Mouse (Mus musculus) midbrain, embryonic 14.5 days (tissue): Measurements from ENCODE around the gene Hist1h2ae. TPM values are rescaled to one million over a fixed set of nuclear protein-coding genes. Genes with fewer than 3 reads are reported as not detected.
"Not testable (repeated sequence)": the region's sequence is repeated elsewhere in the genome, so short reads cannot be mapped to it uniquely, and the experiment has no call there.

Source experiments
- ATAC-seq: fragments of 200-750 bp; cut with Nextera tagmentation; 2 replicates; pipeline ENCODE4 v1.8.0; 2017; ENCODE audit warnings: moderate number of reproducible peaks, moderate library complexity; ENCODE audit not compliant: low FRiP score, low TSS enrichment
- DNase-seq: peaks from one replicate; pipeline ENCODE4 v3.0.0-alpha.2; 2015
- H3K27ac ChIP-seq: fragments of 300-500 bp; sonication (generic); replicated peaks from 2 replicates; pipeline ENCODE4 v1.5.1; 2014; ENCODE audit warnings: mild to moderate bottlenecking, low read depth, low read length, moderate library complexity
- H3K27me3 ChIP-seq: fragments of 300-500 bp; sonication (generic); 2 replicates; pipeline ENCODE4 v1.6.1; 2014; ENCODE audit warnings: low read length, control low read depth, mixed read lengths; ENCODE audit not compliant: control insufficient read depth, insufficient read depth
- H3K36me3 ChIP-seq: fragments of 300-500 bp; sonication (generic); 2 replicates; pipeline ENCODE4 v1.6.1; 2014; ENCODE audit warnings: low read length, control low read depth; ENCODE audit not compliant: control insufficient read depth, insufficient read depth
- H3K4me1 ChIP-seq: fragments of 300-500 bp; sonication (generic); 2 replicates; pipeline ENCODE4 v1.6.1; 2014; ENCODE audit warnings: mild to moderate bottlenecking, antibody characterized with exemption, low read length, control low read depth; ENCODE audit not compliant: control insufficient read depth, insufficient read depth
- H3K4me2 ChIP-seq: fragments of 300-500 bp; sonication (generic); 2 replicates; pipeline ENCODE4 v1.6.1; 2014; ENCODE audit warnings: mild to moderate bottlenecking, low read length, moderate library complexity
- H3K4me3 ChIP-seq: fragments of 300-500 bp; sonication (generic); replicated peaks from 2 replicates; pipeline ENCODE4 v1.5.1; 2014; ENCODE audit warnings: low read depth, low read length
- H3K9ac ChIP-seq: fragments of 300-500 bp; sonication (generic); replicated peaks from 2 replicates; pipeline ENCODE4 v1.6.1; 2014; ENCODE audit warnings: mild to moderate bottlenecking, low read length, moderate library complexity
- H3K9me3 ChIP-seq: fragments of 300-500 bp; sonication (generic); 2 replicates; pipeline ENCODE4 v1.6.1; 2016; ENCODE audit warnings: low read length, control low read depth, mixed read lengths; ENCODE audit not compliant: control insufficient read depth
- WGBS: fragments of 180-500 bp; shearing (Covaris S2); extraction: QIAGEN DNeasy Blood & Tissue Kit; methylation state at CpG from one replicate; pipeline ENCODE4 v1.1.7; 2014; 5-methylcytosine and 5-hydroxymethylcytosine counted together
- polyA plus RNA-seq: library from polyadenylated mRNA; unstranded; fragments of >200 nt; fragmentation: Nextera tagmentation; extraction: Ambion mirVana; gene quantifications from 2 replicates; pipeline ENCODE4 v1.2.1, GENCODE M21; 2014

Hist1h2ae gene
- polyA plus RNA-seq, 1 experiment from 2014 or later = 34.0 TPM

GRCm38 (mm10) chr13:23573034-23573897 lies 2.2 kb upstream of the Hist1h2ae start:
- not testable (repeated sequence) for H3K36me3 ChIP-seq, H3K9me3 ChIP-seq, DNase-seq, H3K9ac ChIP-seq, ATAC-seq, H3K27me3 ChIP-seq
- H3K4me1 ChIP-seq = peaks cover 35% of the 10 kb centered on the region
- H3K4me2 ChIP-seq = peak overlapping the region; percentile 59
- 0 out of 2 replicates have a peak overlapping the region, but pooled peaks have one; percentile 37 for H3K27ac ChIP-seq
- H3K4me3 ChIP-seq = peak overlapping the region; percentile 33
- 8% methylated on average over 17 of the region's 20 CpGs for WGBS

GRCm38 (mm10) chr13:23572218-23573033 lies 1.4 kb upstream of the Hist1h2ae start:
- peak overlapping the region; percentile 59 for H3K4me2 ChIP-seq
- H3K36me3 ChIP-seq = no peaks in the 10 kb centered on the region
- 38% methylated on average over 2 of the region's 2 CpGs for WGBS
- peak overlapping the region; percentile 33 for H3K4me3 ChIP-seq
- ATAC-seq = no peak
- H3K9me3 ChIP-seq = no peaks in the 10 kb centered on the region
- H3K4me1 ChIP-seq = peaks cover 35% of the 10 kb centered on the region
- peak overlapping the region; percentile 89 for H3K27ac ChIP-seq
- H3K27me3 ChIP-seq = no peaks in the 10 kb centered on the region
- DNase-seq = no peak
- peak overlapping the region; percentile 46; the same call in 1 of the 2 replicates for H3K9ac ChIP-seq

DNA sequence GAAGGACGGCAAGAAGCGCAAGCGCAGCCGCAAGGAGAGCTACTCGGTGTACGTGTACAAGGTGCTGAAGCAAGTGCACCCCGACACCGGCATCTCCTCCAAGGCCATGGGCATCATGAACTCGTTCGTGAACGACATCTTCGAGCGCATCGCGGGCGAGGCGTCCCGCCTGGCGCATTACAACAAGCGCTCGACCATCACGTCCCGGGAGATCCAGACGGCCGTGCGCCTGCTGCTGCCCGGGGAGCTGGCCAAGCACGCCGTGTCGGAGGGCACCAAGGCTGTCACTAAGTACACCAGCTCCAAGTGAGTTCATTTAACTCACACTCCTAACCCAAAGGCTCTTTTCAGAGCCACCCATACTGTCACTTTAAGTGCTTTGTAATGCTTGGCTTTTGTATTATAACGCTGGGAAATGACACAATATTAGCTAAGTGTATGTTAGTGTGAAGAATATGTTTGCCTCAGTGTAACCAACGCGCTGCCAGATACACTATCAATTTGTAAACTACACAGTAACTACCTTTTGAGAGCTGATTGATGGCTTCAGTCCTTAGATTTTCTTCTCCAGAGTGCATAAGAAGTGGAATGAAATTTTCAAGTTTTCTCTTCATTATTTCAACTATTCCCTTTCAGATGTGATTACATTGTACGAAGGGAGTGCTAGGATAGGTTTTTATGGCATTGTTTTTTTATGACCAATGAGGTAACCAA lies 641 bp upstream of the Hist1h2ae start:
- H3K36me3 ChIP-seq, ATAC-seq, H3K27me3 ChIP-seq, H3K9me3 ChIP-seq: not testable (repeated sequence)
- H3K4me2 ChIP-seq = peak overlapping the region; percentile 59
- peak overlapping the region; percentile 89 for H3K27ac ChIP-seq
- peak overlapping the region; percentile 33 for H3K4me3 ChIP-seq
- WGBS = under 1% methylated on average over 12 of the region's 34 CpGs
- peaks cover 28% of the 10 kb centered on the region for H3K4me1 ChIP-seq
- DNase-seq = peak; percentile 40
- peak overlapping the region; percentile 46 for H3K9ac ChIP-seq

GRCm38 (mm10) chr13:23570261-23571021 lies 579 bp downstream of the Hist1h2ae start:
- ATAC-seq (peak; percentile 12), DNase-seq (peak; percentile 40)
- H3K9ac ChIP-seq = peak overlapping the region; percentile 41; the same call in 1 of the 2 replicates
- not testable (repeated sequence) for H3K9me3 ChIP-seq, H3K36me3 ChIP-seq, H3K27me3 ChIP-seq
- under 1% methylated on average over 20 of the region's 41 CpGs for WGBS
- H3K4me2 ChIP-seq = peak overlapping the region; percentile 59
- peak overlapping the region; percentile 89 for H3K27ac ChIP-seq
- H3K4me3 ChIP-seq = peak overlapping the region; percentile 33
- H3K4me1 ChIP-seq = peaks cover 22% of the 10 kb centered on the region

GRCm38 (mm10) chr13:23564482-23564881 lies 6.5 kb downstream of the Hist1h2ae start:
- Histone ChIP-seq H3K9me3 (no peaks in the 10 kb centered on the region), H3K27me3 (no peaks in the 10 kb centered on the region), H3K4me1 (peaks cover 5% of the 10 kb centered on the region; the same call in 1 of the 2 replicates), H3K4me3 (no peak overlapping the region), H3K36me3 (no peaks in the 10 kb centered on the region), H3K27ac (no peak overlapping the region), H3K4me2 (no peak overlapping the region), H3K9ac (no peak overlapping the region)
- no peak for DNase-seq
- no peak for ATAC-seq
- WGBS = 86% methylated on average over 2 of the region's 2 CpGs

DNA sequence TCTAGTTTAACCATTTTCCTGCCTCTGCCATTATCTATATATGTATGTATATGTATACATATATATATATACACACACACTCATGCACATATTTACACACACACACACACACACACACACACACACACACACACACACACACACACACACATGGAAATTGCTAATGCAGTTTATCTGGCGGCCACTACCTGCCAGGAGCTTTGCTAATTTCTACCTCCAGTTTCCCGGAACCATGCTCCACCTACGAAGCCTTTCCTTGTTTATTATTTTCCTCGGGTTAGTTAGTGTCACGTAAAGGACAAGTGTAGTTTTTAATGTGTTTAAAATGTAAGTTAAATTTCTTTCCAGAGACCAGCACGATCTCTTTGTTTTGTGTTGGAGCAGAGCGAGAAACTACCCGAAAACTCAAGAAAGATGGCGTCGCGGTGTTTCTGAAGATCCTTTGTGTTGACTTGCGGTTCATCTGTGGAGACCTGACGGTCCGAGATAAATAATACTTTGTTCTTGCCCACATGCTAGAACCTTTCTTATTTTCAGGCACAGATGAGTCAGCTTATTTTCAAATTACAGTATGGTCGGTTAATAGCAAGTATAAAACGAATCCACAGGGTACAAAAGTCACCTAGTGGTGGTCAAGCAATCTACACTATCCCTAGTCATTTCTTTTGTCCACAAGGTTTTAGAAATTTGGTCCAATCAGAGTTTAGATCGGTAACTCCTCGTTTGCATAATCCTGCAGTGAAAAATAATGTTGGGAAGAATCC lies 8.1 kb downstream of the Hist1h2ae start:
- peak; percentile 70 for ATAC-seq
- WGBS = 2% methylated on average over 18 of the region's 18 CpGs
- H3K9me3 ChIP-seq = no peaks in the 10 kb centered on the region
- DNase-seq = peak; percentile 86
- peak overlapping the region; percentile 37 for H3K4me3 ChIP-seq
- H3K4me1 ChIP-seq = peaks cover 5% of the 10 kb centered on the region; the same call in 1 of the 2 replicates
- H3K36me3 ChIP-seq = no peaks in the 10 kb centered on the region
- H3K27ac ChIP-seq = peak overlapping the region; percentile 97
- H3K9ac ChIP-seq = peak overlapping the region; percentile 59
- H3K27me3 ChIP-seq = no peaks in the 10 kb centered on the region
- H3K4me2 ChIP-seq = peak overlapping the region; percentile 75

GRCm38 (mm10) chr13:23561883-23562659 lies 8.9 kb downstream of the Hist1h2ae start, which contains the start of gene Hist1h3e:
Hist1h3e (minus strand) TSS chr13:23562369.
- H3K9me3 ChIP-seq, H3K36me3 ChIP-seq, H3K27me3 ChIP-seq, H3K4me1 ChIP-seq: not testable (repeated sequence)
- Histone ChIP-seq H3K4me3 (peak within 1 kb of the TSS; percentile 42), H3K9ac (peak within 1 kb of the TSS; percentile 59), H3K27ac (peak within 1 kb of the TSS; percentile 97), H3K4me2 (peak within 1 kb of the TSS; percentile 75)
- ATAC-seq (peak; percentile 94), DNase-seq (peak; percentile 98)
- WGBS = under 1% methylated on average over 55 of the region's 67 CpGs
